Mouse (Mus musculus) urinary bladder, adult 18-20 months (tissue): Measurements from ENCODE around the gene AI481877.
A peak's percentile ranks its signal among the peaks of the same experiment; 100 is the strongest.

ENCODE experiments used
- DNase-seq, 2 experiments: peaks; one replicate each; pipeline ENCODE4 v3.0.0; 2022; ENCODE audit warnings: low spot score in 2 of 2, mixed read lengths in 2 of 2

Gene AI481877

GRCm38 (mm10) chr4:59034918-59035785 lies 103.6 kb downstream of the AI481877 start, which contains the start of gene Gng10:
Gene Gng10, plus strand, starts transcription at chr4:59035088.
- peak; percentile 42 to 68 for DNase-seq

DNA sequence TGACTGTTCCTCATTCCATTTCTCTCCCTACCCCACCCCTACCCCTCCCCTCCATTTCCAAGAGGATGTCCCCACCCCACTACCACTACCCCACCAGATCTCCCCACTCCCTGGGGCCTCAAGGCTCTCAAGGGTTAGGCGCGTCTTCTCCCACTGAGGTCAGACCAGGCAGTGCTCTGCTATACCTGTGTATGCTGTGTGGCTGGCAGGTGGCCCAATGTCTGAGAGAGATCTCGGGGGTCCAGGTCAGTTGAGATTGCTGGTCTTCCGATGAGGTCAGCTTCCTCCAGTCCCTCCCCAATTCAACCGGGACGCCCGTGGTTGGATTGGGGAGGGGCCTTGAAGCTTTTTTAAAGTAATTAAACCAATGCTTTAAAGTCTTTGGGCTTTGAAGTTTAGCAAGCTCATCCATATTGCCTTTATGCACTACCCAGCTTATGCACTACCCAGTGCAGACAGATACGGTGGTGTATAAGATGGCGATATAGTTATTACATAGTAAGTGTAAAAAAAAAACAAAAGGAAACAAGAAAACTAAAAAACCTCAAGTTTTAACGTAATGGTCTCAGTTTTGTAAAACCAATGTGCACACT lies 104.4 kb downstream of the AI481877 start:
- no peak for DNase-seq

DNA sequence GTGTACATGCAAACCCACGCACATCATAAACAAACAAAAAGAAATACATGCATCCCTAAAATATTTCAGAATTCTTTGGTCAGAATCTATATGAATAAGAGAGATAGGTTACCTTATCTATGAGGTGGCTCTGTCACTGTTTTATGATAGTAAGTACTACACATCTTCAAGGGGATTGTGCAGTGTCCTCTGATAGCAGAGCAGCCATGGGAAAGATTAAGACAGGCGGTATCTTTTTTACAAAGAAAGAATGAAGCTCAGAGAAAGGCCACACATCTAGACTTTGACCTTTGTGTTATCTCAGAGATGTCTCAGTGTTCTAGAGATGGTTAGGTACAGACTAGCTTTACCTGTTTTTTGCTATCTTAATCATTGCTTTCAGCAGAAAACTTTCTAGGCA lies 121.9 kb downstream of the AI481877 start:
- no peak for DNase-seq

DNA sequence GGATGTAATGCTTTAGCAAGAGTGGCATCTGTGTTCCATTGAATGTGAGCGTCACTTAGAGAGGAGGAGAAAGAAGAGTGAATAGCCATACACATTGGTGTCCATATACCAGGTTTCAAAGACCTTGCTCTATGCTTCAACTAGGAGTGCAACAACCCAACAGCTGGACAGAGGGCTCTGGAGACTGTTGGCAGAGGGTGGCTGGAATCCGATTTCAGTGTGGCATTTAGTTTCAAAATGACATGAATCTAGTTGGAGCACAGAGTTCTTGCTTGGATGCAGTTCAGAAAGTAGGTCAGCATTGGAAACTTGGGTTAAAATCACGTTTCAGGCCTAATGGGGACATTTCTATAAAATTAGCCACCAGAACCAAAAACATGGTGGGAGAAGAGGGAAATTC lies 123.6 kb downstream of the AI481877 start:
- DNase-seq, result no peak

DNA sequence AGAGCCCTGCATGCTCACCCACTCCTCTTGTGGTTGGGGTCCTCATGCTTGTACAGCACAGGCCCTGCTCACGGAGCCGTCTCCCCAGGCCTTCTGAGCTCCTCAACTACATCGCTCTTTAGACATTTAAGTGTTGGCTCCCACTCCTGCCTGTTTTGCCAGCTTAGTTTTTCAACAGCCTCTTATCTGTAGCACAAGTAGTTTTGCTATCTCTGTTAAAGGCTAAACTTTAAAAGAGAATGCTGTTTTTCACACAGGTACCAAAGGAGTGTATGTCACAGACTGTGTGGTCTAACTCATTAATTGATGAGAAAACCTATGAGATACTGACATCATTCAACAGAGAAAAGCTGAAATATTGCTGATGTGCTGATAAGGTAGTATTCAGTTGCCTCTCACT lies 127.3 kb downstream of the AI481877 start:
- no peak for DNase-seq

DNA sequence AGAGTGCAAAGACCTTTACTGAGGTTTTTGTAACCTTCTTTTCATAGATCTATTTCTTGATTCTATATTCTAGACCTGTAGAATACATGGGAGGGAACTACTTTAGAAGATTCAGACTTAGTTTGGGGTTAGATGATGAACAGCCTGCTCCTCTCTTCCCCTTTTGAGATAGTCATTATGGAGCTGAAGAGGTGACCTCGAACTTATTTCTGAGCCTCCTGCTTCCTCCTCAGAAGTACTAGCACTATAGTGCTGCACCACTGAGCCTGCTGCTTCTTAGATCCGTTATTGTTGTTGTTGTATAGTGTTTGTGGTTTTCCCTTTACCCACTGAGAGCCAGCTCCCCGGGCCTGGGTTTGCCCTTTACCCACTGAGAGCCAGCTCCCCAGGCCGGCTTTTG lies 129.1 kb downstream of the AI481877 start:
- DNase-seq, result no peak

- no peak for DNase-seq
Observed at GRCm38 (mm10) chr4:59009186-59009585, 129.6 kb downstream of the AI481877 start.

- no peak for DNase-seq
Observed at GRCm38 (mm10) chr4:59007974-59008373, 130.8 kb downstream of the AI481877 start.

- no peak for DNase-seq
Observed at GRCm38 (mm10) chr4:59007016-59007415, 131.8 kb downstream of the AI481877 start.

DNA sequence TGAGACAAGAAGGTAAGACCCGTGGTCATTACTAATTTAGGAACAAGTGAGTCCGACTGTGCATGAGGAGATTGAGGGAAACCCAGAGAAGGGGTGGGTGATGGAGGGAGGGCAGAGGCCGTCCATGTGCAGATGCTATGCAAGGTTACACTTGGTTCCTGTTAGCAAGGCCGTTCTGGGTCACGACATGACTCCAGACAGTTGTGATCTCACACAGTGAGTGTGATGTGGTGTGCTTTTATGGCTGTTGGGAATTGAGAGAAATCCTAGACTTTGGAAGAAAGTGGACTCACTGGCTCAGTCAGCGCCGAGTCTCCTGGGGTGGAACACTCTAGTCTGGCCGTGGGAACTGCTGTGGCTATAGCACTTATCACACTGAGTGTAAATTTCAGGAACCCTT lies 132.6 kb downstream of the AI481877 start:
- no peak for DNase-seq

- DNase-seq, result no peak
Observed at GRCm38 (mm10) chr4:59003806-59004200, 135.0 kb downstream of the AI481877 start.

DNA sequence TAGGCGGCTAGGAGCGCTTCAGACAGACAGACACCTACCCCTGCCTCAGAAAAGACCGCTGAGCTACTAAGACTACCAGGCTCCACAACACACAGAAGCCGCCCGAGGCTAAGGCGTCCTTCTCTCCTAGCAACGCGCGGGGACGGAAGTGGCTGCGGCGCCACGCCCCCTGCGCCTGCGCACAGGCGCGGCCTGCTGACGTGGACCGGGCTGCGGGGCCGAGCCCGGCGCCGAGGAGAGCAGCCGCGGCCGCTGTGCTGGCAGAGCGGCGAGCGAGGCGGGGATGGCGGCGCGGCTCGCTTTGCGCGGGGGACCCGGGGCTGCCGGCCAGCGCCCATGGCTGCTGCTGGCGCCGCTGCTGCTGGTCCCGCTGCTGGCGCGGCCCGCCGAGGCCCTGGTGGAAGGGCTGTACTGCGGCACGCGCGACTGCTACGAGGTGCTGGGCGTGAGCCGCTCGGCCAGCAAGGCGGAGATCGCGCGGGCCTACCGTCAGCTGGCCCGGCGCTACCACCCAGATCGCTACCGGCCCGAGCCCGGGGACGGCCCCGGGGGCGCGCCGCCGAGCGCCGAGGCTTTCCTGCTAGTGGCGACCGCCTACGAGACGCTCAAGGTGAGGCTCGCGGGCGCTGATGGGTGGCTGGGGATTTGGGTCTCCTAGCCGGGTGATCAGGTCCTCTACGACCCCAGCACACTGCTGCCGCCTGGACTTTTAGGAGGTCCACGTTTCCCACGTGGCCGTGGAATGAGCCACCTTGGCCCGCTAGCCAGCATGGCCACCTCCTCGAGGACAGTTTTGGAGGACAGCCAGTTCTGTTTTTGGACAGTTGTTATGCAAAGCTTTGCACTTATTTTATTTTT lies 135.6 kb downstream of the AI481877 start, which contains the start of gene Gm20503:
Gene Gm20503, plus strand, starts transcription at position 263 of the 858 bp plus-strand sequence.
- peak; percentile 81 to 86 for DNase-seq

DNA sequence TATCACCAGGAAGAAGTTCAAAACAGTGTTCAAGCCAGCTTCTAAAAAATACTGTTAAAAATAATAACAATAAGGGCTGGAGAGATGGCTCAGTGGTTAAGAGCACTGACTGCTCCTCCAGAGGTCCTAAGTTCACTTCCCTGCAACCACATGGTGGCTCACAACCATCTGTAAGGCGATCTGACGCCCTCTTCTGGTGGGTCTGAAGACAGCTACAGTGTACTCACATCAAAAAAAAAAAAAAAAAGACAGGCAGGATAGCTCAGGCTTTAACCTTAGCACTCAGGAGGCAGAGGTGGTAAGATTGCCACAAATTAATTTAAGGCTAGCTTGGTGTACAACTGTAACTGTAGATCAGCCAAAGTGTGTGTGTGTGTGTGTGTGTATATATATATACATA lies 138.2 kb downstream of the AI481877 start:
- DNase-seq, result no peak

GRCm38 (mm10) chr4:58999686-59000085 lies 139.1 kb downstream of the AI481877 start:
- DNase-seq, result peak; percentile 42 to 70

- DNase-seq, result no peak
Observed at GRCm38 (mm10) chr4:58998688-58999087, 140.1 kb downstream of the AI481877 start.

- peak in 1 of 2 experiments; percentile 8 for DNase-seq
Observed at GRCm38 (mm10) chr4:58997081-58997480, 141.7 kb downstream of the AI481877 start.

DNA sequence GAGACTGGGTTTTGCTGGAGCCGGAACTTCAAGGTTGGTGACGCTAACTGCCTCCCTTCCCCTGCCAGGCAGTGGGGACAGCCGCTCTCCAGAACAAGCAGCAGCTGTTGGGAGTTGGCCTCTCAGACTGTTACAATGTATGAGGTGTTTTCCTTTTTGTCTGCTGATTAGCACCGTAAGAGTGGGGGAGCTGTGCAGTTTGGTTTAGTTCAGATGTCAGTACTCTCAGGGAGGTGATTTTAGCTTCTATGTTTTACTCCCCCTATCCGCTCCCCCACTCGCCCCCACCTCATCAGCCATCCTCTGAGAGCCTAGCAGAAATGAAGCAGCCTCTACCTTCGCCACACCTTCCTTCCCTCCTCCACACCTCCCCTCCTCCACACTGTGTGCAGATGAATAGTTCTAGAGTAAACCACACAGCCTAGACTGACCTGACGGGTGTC lies 143.5 kb downstream of the AI481877 start:
- DNase-seq, result peak in 1 of 2 experiments; percentile 10

DNA sequence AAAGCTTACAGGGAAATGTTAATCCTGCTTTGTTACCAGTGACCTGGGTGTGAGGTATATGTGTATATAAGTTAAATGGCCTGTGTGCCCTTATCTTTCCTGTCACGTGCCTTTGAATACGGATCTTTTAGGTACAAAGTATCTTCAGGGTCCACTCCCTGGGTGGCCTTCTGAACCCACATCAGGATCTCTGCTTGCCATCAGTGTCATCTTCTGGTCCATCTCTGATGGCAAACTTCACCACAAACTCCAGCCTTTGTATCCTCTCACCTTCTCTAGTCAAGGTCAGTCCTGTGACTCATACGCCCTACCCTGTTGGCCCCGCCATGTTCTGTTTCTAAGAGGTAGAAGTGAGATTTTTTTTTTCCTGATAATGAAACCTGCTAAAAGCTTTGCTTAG lies 144.0 kb downstream of the AI481877 start, which contains the start of gene Dnajc25:
Gene Dnajc25, plus strand, starts transcription at position 301 of the 400 bp plus-strand sequence.
- DNase-seq, result no peak
